Mouse (Mus musculus): Measurements from ENCODE around the gene Rgs7.

DNA sequence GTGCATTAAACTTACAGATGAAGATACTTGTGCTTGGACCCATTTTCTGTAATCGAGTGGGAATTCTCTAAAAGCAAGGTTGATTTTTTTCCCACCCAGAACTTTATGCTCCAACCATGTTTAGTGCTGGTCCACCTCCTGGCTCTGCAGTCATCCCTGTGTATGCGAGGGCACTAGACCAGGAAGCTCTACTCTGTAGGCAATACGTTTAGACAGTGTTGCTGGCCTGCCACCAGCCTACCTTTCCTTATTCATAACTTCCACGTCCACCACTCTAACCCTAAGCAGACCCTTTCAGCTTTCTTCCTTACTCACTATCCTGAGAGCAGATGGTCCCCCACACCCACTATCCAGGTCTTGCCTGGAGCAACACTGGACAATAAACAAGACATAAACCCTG is 452.3 kb downstream of the Rgs7 start:
- TF ChIP-seq CTCF (IDR thresholded peaks at IDR 0.05; ENCODE audit: extremely low read depth, insufficient read depth, low read length) (no peak), POLR2A (IDR thresholded peaks at IDR 0.05; ENCODE audit: extremely low read depth, insufficient read depth, low read length) (no peak)

Data from cortical plate, adult 2 months (tissue).